Mouse (Mus musculus) liver, embryonic 14.5 days (tissue): ENCODE measurements at regions not wholly inside any gene's neighbourhood (a gene's known extent, or its start where the extent isn't known, plus 50 kb on each side); places are given as distances from the start of the nearest gene placed in this dataset.

ENCODE experiments used
- ATAC-seq: fragments of 200-750 bp; cut with Nextera tagmentation; 2 replicates; pipeline ENCODE4 v1.8.0; 2017; ENCODE audit warnings: moderate number of reproducible peaks, mild to moderate bottlenecking, moderate library complexity; ENCODE audit not compliant: insufficient read depth
- DNase-seq, 3 experiments: peaks; one replicate each; pipeline ENCODE4 v3.0.0-alpha.2; 2012 to 2013; ENCODE audit warnings: low read depth in 3 of 3, low spot score in 3 of 3
- H3K27ac ChIP-seq: fragments of 300-500 bp; sonication (generic); 2 replicates; pipeline ENCODE4 v1.5.1; 2014; ENCODE audit warnings: moderate library complexity, mild to moderate bottlenecking, control low read depth, inconsistent platforms
- H3K27me3 ChIP-seq: fragments of 300-500 bp; sonication (generic); 2 replicates; pipeline ENCODE4 v1.6.1; 2014; ENCODE audit warnings: mild to moderate bottlenecking, low read length, moderate library complexity; ENCODE audit not compliant: control insufficient read depth, insufficient read depth
- H3K36me3 ChIP-seq: fragments of 300-500 bp; sonication (generic); replicated peaks from 2 replicates; pipeline ENCODE4 v1.6.1; 2014; ENCODE audit warnings: low read depth; ENCODE audit not compliant: control insufficient read depth, insufficient read depth
- H3K4me1 ChIP-seq, 2 experiments: fragments of 200-500 bp in 1 of 2; fragments of 300-500 bp in 1 of 2; sonication (generic) in 1 of 2; replicated peaks; 2 replicates each; pipeline ENCODE4 v1.6.1; 2012 to 2014; ENCODE audit warnings: antibody characterized with exemption in 1 of 2, inconsistent platforms in 1 of 2, low read length in 1 of 2; ENCODE audit not compliant: control insufficient read depth in 2 of 2, insufficient read depth in 2 of 2
- H3K4me2 ChIP-seq: fragments of 300-500 bp; sonication (generic); 2 replicates; pipeline ENCODE4 v1.6.1; 2014; ENCODE audit warnings: low read depth, mild to moderate bottlenecking, control low read depth, moderate library complexity
- H3K4me3 ChIP-seq, 2 experiments: fragments of 200-500 bp in 1 of 2; fragments of 300-500 bp in 1 of 2; sonication (generic) in 1 of 2; 2 replicates each; pipeline ENCODE4 v1.5.1; 2012 to 2014; ENCODE audit warnings: low read depth in 2 of 2, low read length in 2 of 2, mild to moderate bottlenecking in 2 of 2, control low read depth in 1 of 2, inconsistent platforms in 1 of 2, moderate library complexity in 1 of 2; ENCODE audit not compliant: insufficient read depth in 1 of 2
- H3K9ac ChIP-seq: fragments of 300-500 bp; sonication (generic); replicated peaks from 2 replicates; pipeline ENCODE4 v1.6.1; 2014; ENCODE audit warnings: mild to moderate bottlenecking, control low read depth, moderate library complexity
- H3K9me3 ChIP-seq: fragments of 300-500 bp; sonication (generic); 2 replicates; pipeline ENCODE4 v1.6.1; 2016; ENCODE audit warnings: low read length, mixed read lengths; ENCODE audit not compliant: control insufficient read depth
- CTCF ChIP-seq: IDR thresholded peaks from 2 replicates; pipeline ENCODE4 v1.5.1; 2016; ENCODE audit warnings: antibody characterized with exemption, low read depth, control low read depth
- EP300 ChIP-seq: IDR thresholded peaks from 2 replicates; pipeline ENCODE4 v1.6.1; 2016; ENCODE audit warnings: antibody characterized with exemption, low read depth
- WGBS: fragments of 180-500 bp; shearing (Covaris S2); extraction: QIAGEN DNeasy Blood & Tissue Kit; methylation state at CpG from one replicate; pipeline ENCODE4 v1.1.7; 2014; ENCODE audit not compliant: insufficient replicate concordance; 5-methylcytosine and 5-hydroxymethylcytosine counted together

DNA sequence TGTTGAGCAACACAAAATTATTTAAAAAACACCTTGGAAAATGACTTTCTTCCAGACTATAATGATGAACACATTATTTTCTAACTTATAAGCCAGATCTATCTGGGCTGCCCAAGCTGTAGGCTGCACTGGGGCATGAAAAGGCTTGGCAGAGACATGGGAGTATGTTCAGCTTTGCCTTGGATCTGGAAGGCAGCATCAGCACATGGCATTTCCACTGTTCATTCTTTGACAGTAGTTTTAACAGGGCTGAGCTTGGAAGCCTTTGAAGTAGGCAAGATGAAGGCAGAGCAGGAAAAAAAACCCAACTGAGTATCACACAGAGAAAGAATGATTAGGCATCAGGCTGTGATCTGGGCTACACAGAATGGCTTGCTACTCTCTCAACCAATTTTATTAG is 1705.3 kb upstream of the Gm7489 start:
- H3K4me3 ChIP-seq = no peak overlapping the region
- DNase-seq (no peak), ATAC-seq (no peak)
- no peak overlapping the region for H3K27ac ChIP-seq
- H3K4me2 ChIP-seq = no peak overlapping the region
- H3K4me1 ChIP-seq = no peaks in the 10 kb centered on the region
- no peak for TF ChIP-seq CTCF
- TF ChIP-seq EP300 = no peak
- no peaks in the 10 kb centered on the region for H3K9me3 ChIP-seq
- H3K9ac ChIP-seq = no peak overlapping the region
- no peaks in the 10 kb centered on the region for H3K27me3 ChIP-seq
- no peaks in the 10 kb centered on the region for H3K36me3 ChIP-seq

DNA sequence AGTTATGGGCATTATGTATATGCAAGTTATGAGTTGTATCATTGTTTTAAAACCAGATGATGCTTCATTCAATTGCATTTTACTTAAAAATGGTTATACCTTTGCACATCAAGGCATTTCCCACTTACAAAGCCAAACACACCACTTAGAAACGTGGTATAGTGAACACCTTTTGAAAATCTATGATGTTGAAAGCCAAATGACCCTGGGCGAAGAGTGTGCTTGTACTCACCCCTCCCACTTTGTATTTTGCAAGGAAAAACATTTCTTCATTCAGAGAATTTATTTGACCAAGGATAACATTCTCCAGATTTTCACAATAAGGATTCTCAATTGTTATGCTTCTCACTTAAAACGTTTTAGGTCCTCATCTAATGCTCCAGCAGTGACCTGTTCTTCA is 1693.5 kb upstream of the Gm7489 start:
- no peak for ATAC-seq

DNA sequence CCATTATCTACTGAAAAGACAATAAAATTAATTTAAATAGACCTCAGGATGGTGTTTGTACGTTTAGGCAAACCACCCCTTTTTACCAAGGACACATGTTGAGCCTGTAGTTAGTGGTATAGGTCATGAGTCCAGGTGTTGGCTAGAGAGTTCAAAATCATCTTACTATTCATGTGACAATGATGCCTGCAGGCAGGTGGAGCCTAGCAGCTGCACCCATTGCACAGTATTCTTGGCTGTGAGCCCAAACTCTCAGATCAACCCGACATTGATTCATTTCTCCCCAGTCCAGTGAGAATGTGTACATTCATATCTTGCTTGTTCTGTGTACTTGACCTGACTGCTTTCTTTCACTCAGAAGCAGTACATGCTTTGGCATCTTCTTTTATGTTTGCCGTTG is 1677.4 kb upstream of the Gm7489 start:
- ATAC-seq = no peak
- DNase-seq = no peak
- WGBS = 57% methylated on average over 3 of the region's 3 CpGs

More for the DNA sequence above, 1693.5 kb upstream of the Gm7489 start:
- TF ChIP-seq EP300 (no peak), CTCF (no peak)
- Histone ChIP-seq H3K36me3 (no peaks in the 10 kb centered on the region), H3K27ac (no peak overlapping the region), H3K4me2 (no peak overlapping the region), H3K27me3 (no peaks in the 10 kb centered on the region), H3K4me3 (no peak overlapping the region), H3K4me1 (no peaks in the 10 kb centered on the region), H3K9me3 (no peaks in the 10 kb centered on the region), H3K9ac (no peak overlapping the region)
- WGBS = 41% methylated on average over 3 of the region's 3 CpGs
- no peak for DNase-seq

DNA sequence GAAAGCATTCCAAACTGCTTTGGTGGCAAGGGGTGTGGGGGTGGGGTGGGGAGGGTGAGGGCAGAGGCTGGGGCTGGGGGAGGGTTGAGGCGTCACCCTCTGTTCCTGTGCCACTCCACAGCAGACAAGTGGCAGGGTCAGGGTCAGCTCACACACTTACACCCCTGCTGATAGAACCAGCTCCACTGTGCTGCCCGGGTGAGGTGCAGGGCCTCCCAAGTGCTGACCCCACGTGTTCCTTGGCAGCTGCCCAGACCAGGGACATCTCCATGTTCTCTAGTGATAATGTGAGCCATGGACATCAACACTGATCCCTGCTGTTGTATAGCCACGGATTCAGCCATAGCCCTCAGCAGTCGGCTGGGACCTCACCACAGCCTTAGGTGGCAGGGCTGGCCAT is 1652.3 kb upstream of the Gm7489 start:
- Histone ChIP-seq H3K4me2 (no peak overlapping the region), H3K4me3 (no peak overlapping the region), H3K36me3 (no peaks in the 10 kb centered on the region), H3K27ac (no peak overlapping the region), H3K9ac (no peak overlapping the region), H3K4me1 (no peaks in the 10 kb centered on the region), H3K9me3 (no peaks in the 10 kb centered on the region), H3K27me3 (no peaks in the 10 kb centered on the region)
- 63% methylated on average over 5 of the region's 5 CpGs for WGBS
- ATAC-seq (no peak), DNase-seq (no peak)
- TF ChIP-seq CTCF (no peak), EP300 (no peak)

More for the DNA sequence above, 1677.4 kb upstream of the Gm7489 start:
- H3K9ac ChIP-seq = no peak overlapping the region
- no peaks in the 10 kb centered on the region for H3K36me3 ChIP-seq
- no peaks in the 10 kb centered on the region for H3K9me3 ChIP-seq
- H3K27ac ChIP-seq = no peak overlapping the region
- H3K4me1 ChIP-seq = no peaks in the 10 kb centered on the region
- H3K27me3 ChIP-seq = no peaks in the 10 kb centered on the region
- H3K4me2 ChIP-seq = no peak overlapping the region
- TF ChIP-seq EP300 (no peak), CTCF (no peak)
- H3K4me3 ChIP-seq = no peak overlapping the region

DNA sequence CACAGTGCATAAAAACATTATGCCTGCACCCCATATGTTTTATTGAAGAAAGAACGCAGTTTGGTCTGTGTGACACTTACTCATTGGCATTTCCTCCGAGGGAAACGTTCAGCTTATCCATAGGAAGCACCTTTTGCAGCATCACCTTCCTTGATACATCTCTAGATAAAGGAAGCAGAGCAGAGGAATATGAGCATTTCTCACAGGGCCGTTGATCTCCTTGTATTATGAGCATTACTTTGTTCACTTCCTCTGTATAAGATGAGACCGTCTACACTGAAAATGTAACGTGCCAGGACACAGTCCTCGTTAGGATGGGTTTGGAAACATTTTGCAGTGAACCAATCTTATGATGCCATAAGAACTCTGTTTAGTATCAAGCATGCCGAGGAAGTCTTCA is 1648.5 kb upstream of the Gm7489 start:
- 9% methylated on average over 8 of the region's 8 CpGs for WGBS
- TF ChIP-seq EP300 (no peak), CTCF (no peak)
- Histone ChIP-seq H3K36me3 (no peaks in the 10 kb centered on the region), H3K4me2 (no peak overlapping the region), H3K4me3 (no peak overlapping the region), H3K4me1 (no peaks in the 10 kb centered on the region), H3K9me3 (no peaks in the 10 kb centered on the region), H3K27me3 (no peaks in the 10 kb centered on the region), H3K9ac (no peak overlapping the region), H3K27ac (no peak overlapping the region)
- no peak for DNase-seq
- no peak for ATAC-seq

DNA sequence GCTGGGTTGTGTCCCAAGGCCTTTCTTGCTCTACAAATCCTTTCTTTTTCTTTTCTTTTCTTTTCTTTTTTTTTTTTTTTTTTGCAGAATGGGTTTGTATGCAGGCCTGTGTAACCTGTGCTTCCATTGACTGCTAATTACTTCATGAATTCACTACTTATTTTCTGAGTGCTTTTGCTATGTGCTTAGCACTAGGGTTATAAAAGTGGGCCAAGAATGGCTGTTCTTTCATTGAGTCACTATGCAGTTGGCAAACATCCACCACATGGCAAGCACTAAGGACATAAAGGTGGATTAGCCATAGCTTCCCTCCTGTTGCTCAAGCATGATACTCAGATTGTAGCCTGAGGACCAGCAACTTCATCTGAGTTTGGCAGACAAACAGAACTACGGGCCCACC is 1641.8 kb upstream of the Gm7489 start:
- Histone ChIP-seq H3K27ac (no peak overlapping the region), H3K9ac (no peak overlapping the region), H3K27me3 (no peaks in the 10 kb centered on the region), H3K4me3 (no peak overlapping the region), H3K4me1 (no peaks in the 10 kb centered on the region), H3K36me3 (no peaks in the 10 kb centered on the region), H3K4me2 (no peak overlapping the region), H3K9me3 (no peaks in the 10 kb centered on the region)
- DNase-seq = no peak
- WGBS = 64% methylated on average over 1 of the region's 1 CpGs
- no peak for ATAC-seq
- TF ChIP-seq EP300 = no peak
- TF ChIP-seq CTCF = no peak
